Mouse (Mus musculus) heart, adult 9 months (tissue): ENCODE results near the gene Gm7971.
"Not testable (repeated sequence)": the region's sequence is repeated elsewhere in the genome, so short reads cannot be mapped to it uniquely, and the experiment has no call there.

ENCODE experiments used
- DNase-seq, 2 experiments: peaks; one replicate each; pipeline ENCODE4 v3.0.0; 2022; ENCODE audit warnings: low spot score in 2 of 2

The Gm7971 gene

GRCm38 (mm10) chr5:95594775-95595174 lies at the start of gene Gm7971:
Gene Gm7971 (minus strand): TSS chr5:95594875.
- DNase-seq, result not testable (repeated sequence)
